Mouse (Mus musculus): ENCODE results near the gene Vps26c. TPM values are rescaled to one million over a fixed set of nuclear protein-coding genes. Genes with fewer than 3 reads are reported as not detected.

Vps26c gene
- polyA plus RNA-seq, 1 experiment: 72.5 TPM

GRCm38 (mm10) chr16:94567751-94568150, 41.1 kb upstream of the Vps26c start:
- TF ChIP-seq CTCF (IDR thresholded peaks at IDR 0.05; ENCODE audit: borderline replicate concordance, extremely low read depth, insufficient read depth, insufficient read length) (no peak), POLR2A (IDR thresholded peaks at IDR 0.05; ENCODE audit: borderline replicate concordance, extremely low read depth, insufficient read depth, insufficient read length, poor library complexity, severe bottlenecking) (no peak)
- no peak for DNase-seq (ENCODE audit: low read depth)

- DNase-seq (ENCODE audit: low read depth): no peak
- TF ChIP-seq POLR2A (IDR thresholded peaks at IDR 0.05; ENCODE audit: borderline replicate concordance, extremely low read depth, insufficient read depth, insufficient read length, poor library complexity, severe bottlenecking): no peak
- TF ChIP-seq CTCF (IDR thresholded peaks at IDR 0.05; ENCODE audit: borderline replicate concordance, extremely low read depth, insufficient read depth, insufficient read length): no peak
These were observed 40.4 kb upstream of the Vps26c start for GRCm38 (mm10) chr16:94566834-94567585.

- no peak for DNase-seq (ENCODE audit: low read depth)
- TF ChIP-seq CTCF (IDR thresholded peaks at IDR 0.05; ENCODE audit: borderline replicate concordance, extremely low read depth, insufficient read depth, insufficient read length): no peak
- TF ChIP-seq POLR2A (IDR thresholded peaks at IDR 0.05; ENCODE audit: borderline replicate concordance, extremely low read depth, insufficient read depth, insufficient read length, poor library complexity, severe bottlenecking): no peak
These were observed 39.5 kb upstream of the Vps26c start for GRCm38 (mm10) chr16:94566124-94566523.

GRCm38 (mm10) chr16:94560618-94561017, 34.0 kb upstream of the Vps26c start:
- TF ChIP-seq POLR2A (IDR thresholded peaks at IDR 0.05; ENCODE audit: borderline replicate concordance, extremely low read depth, insufficient read depth, insufficient read length, poor library complexity, severe bottlenecking) (no peak), CTCF (IDR thresholded peaks at IDR 0.05; ENCODE audit: borderline replicate concordance, extremely low read depth, insufficient read depth, insufficient read length) (no peak)
- DNase-seq (ENCODE audit: low read depth): no peak

- DNase-seq (ENCODE audit: low read depth): no peak
- TF ChIP-seq POLR2A (IDR thresholded peaks at IDR 0.05; ENCODE audit: borderline replicate concordance, extremely low read depth, insufficient read depth, insufficient read length, poor library complexity, severe bottlenecking): no peak
- TF ChIP-seq CTCF (IDR thresholded peaks at IDR 0.05; ENCODE audit: borderline replicate concordance, extremely low read depth, insufficient read depth, insufficient read length): no peak
These were observed 33.2 kb upstream of the Vps26c start for GRCm38 (mm10) chr16:94559782-94560181.

- TF ChIP-seq POLR2A (IDR thresholded peaks at IDR 0.05; ENCODE audit: borderline replicate concordance, extremely low read depth, insufficient read depth, insufficient read length, poor library complexity, severe bottlenecking) (no peak), CTCF (IDR thresholded peaks at IDR 0.05; ENCODE audit: borderline replicate concordance, extremely low read depth, insufficient read depth, insufficient read length) (no peak)
- no peak for DNase-seq (ENCODE audit: low read depth)
These were observed 32.7 kb upstream of the Vps26c start for GRCm38 (mm10) chr16:94559282-94559681.

- no peak for DNase-seq (ENCODE audit: low read depth)
- no peak for TF ChIP-seq CTCF (IDR thresholded peaks at IDR 0.05; ENCODE audit: borderline replicate concordance, extremely low read depth, insufficient read depth, insufficient read length)
- TF ChIP-seq POLR2A (IDR thresholded peaks at IDR 0.05; ENCODE audit: borderline replicate concordance, extremely low read depth, insufficient read depth, insufficient read length, poor library complexity, severe bottlenecking): no peak
These were observed 29.6 kb upstream of the Vps26c start for GRCm38 (mm10) chr16:94556228-94556627.

- TF ChIP-seq POLR2A (IDR thresholded peaks at IDR 0.05; ENCODE audit: borderline replicate concordance, extremely low read depth, insufficient read depth, insufficient read length, poor library complexity, severe bottlenecking) (no peak), CTCF (IDR thresholded peaks at IDR 0.05; ENCODE audit: borderline replicate concordance, extremely low read depth, insufficient read depth, insufficient read length) (no peak)
- no peak for DNase-seq (ENCODE audit: low read depth)
These were observed 28.7 kb upstream of the Vps26c start for GRCm38 (mm10) chr16:94555346-94555745.

GRCm38 (mm10) chr16:94551934-94552333, 25.3 kb upstream of the Vps26c start:
- DNase-seq (ENCODE audit: low read depth): peak; percentile 4

GRCm38 (mm10) chr16:94549813-94550212, 23.2 kb upstream of the Vps26c start:
- no peak for DNase-seq (ENCODE audit: low read depth)
- TF ChIP-seq POLR2A (IDR thresholded peaks at IDR 0.05; ENCODE audit: borderline replicate concordance, extremely low read depth, insufficient read depth, insufficient read length, poor library complexity, severe bottlenecking) (no peak), CTCF (IDR thresholded peaks at IDR 0.05; ENCODE audit: borderline replicate concordance, extremely low read depth, insufficient read depth, insufficient read length) (no peak)

More at GRCm38 (mm10) chr16:94551934-94552333, 25.3 kb upstream of the Vps26c start:
- TF ChIP-seq CTCF (IDR thresholded peaks at IDR 0.05; ENCODE audit: borderline replicate concordance, extremely low read depth, insufficient read depth, insufficient read length) (no peak), POLR2A (IDR thresholded peaks at IDR 0.05; ENCODE audit: borderline replicate concordance, extremely low read depth, insufficient read depth, insufficient read length, poor library complexity, severe bottlenecking) (no peak)

- no peak for TF ChIP-seq CTCF (IDR thresholded peaks at IDR 0.05; ENCODE audit: borderline replicate concordance, extremely low read depth, insufficient read depth, insufficient read length)
- no peak for TF ChIP-seq POLR2A (IDR thresholded peaks at IDR 0.05; ENCODE audit: borderline replicate concordance, extremely low read depth, insufficient read depth, insufficient read length, poor library complexity, severe bottlenecking)
- no peak for DNase-seq (ENCODE audit: low read depth)
These were observed 19.3 kb upstream of the Vps26c start for GRCm38 (mm10) chr16:94545781-94546562.
